Mouse (Mus musculus) embryonic stem cell, embryonic (primary cell): ENCODE results near the gene Yjefn3.

Experiments used
- CTCF ChIA-PET, 4 experiments: fragments of 300-600 bp in 2 of 4; fragments of 350-600 bp in 2 of 4; sonication (Branson Sonifier 250); formaldehyde crosslinking; loops; one replicate each; lab custom pipeline; 2022; ENCODE audit warnings: inconsistent platforms in 2 of 4; lab: Charles Lee
- POLR2A ChIA-PET, 4 experiments: fragments of 300-600 bp in 2 of 4; fragments of 350-600 bp in 2 of 4; sonication (Branson Sonifier 250); formaldehyde crosslinking; loops; one replicate each; lab custom pipeline; 2022; ENCODE audit warnings: antibody characterized with exemption in 4 of 4, inconsistent platforms in 1 of 4; lab: Charles Lee

The Yjefn3 gene

GRCm38 (mm10) chr8:69919876-69920662 lies 17.6 kb upstream of the Yjefn3 start:
- POLR2A ChIA-PET = interaction anchor here in 3 of 4 experiments (0.6 to 15.1 kb wide), 55 partner anchors 8 to 1649 kb away, joined by 3 to 423 read pairs (median 5); partner anchors contain the start of genes Gatad2a (in 3 of the 3), Zfp868 (in 2 of the 3), Mau2 (in 1 of the 3) and Ndufa13 (in 1 of the 3)
- CTCF ChIA-PET = interaction anchor here (0.6 to 7.0 kb wide), 18 partner anchors 12 to 1675 kb away, joined by 3 to 116 read pairs (median 6); partner anchors contain the start of genes Yjefn3 (in 1 of the 4) and Zfp868 (in 1 of the 4)

- CTCF ChIA-PET = interaction anchor here (0.5 to 7.0 kb wide), 47 partner anchors 8 to 1767 kb away, joined by 3 to 116 read pairs (median 4); partner anchors contain the start of genes Gatad2a (in 1 of the 4) and Yjefn3 (in 1 of the 4)
- POLR2A ChIA-PET = interaction anchor here (0.5 to 15.1 kb wide), 53 partner anchors 8 to 1609 kb away, joined by 3 to 423 read pairs (median 5); partner anchors contain the start of genes Gatad2a (in 3 of the 4), Homer3 (in 1 of the 4), Mau2 (in 1 of the 4) and Ndufa13 (in 1 of the 4)
Measured at GRCm38 (mm10) chr8:69919010-69919409, 16.5 kb upstream of the Yjefn3 start.

- ChIA-PET POLR2A (interaction anchor here (0.6 to 15.1 kb wide), 43 partner anchors 9 to 352 kb away, joined by 3 to 423 read pairs (median 5); partner anchors contain the start of genes Gatad2a (in 3 of the 4), Yjefn3 (in 2 of the 4), Mau2 (in 1 of the 4) and Ndufa13 (in 1 of the 4)), CTCF (interaction anchor here (0.5 to 7.0 kb wide), 43 partner anchors 8 to 1767 kb away, joined by 3 to 116 read pairs (median 5); partner anchors contain the start of genes Gatad2a (in 1 of the 4) and Yjefn3 (in 1 of the 4))
Measured at GRCm38 (mm10) chr8:69918506-69918905, 16.0 kb upstream of the Yjefn3 start.

GRCm38 (mm10) chr8:69915748-69916147 lies 13.2 kb upstream of the Yjefn3 start:
- CTCF ChIA-PET = interaction anchor here (0.6 to 1.6 kb wide), 8 partner anchors 22 to 97 kb away, joined by 3 to 13 read pairs (median 4); no protein-coding TSS in a partner anchor

DNA sequence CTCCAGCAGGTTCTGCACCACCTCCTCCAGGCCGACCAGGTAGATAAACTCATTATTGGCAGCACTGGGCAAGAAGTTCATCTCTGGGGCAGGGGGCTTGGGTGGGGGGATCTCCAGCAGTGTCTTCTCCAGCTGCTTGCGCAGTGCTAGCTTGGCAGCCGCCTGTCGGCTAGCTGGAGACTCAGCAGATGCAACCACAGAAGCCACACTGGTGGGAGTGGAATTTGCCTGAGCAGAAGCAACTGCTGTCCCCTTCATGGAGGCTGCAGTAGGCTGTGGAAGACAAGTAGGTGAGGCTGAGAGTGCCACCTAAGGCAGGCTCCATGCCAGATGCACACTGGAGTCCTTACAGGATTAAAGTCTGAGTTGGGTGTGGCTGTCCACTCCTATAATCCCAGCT lies 12.0 kb upstream of the Yjefn3 start:
- POLR2A ChIA-PET = interaction anchor here in 2 of 4 experiments (0.8 to 15.1 kb wide), 7 partner anchors 9 to 87 kb away, joined by 3 to 423 read pairs (median 113); partner anchors contain the start of genes Ndufa13 (in 2 of the 2), Yjefn3 (in 2 of the 2) and Tssk6 (in 1 of the 2)
- CTCF ChIA-PET = interaction anchor here in 3 of 4 experiments (0.7 to 1.6 kb wide), 6 partner anchors 13 to 446 kb away, joined by 3 to 6 read pairs (median 3); no protein-coding TSS in a partner anchor

More at GRCm38 (mm10) chr8:69915748-69916147, 13.2 kb upstream of the Yjefn3 start:
- POLR2A ChIA-PET = interaction anchor here in 2 of 4 experiments (0.8 to 15.1 kb wide), 12 partner anchors 10 to 166 kb away, joined by 3 to 423 read pairs (median 10); partner anchors contain the start of genes Ndufa13 (in 2 of the 2), Yjefn3 (in 2 of the 2), Tssk6 (in 1 of the 2) and Zfp963 (in 1 of the 2)

DNA sequence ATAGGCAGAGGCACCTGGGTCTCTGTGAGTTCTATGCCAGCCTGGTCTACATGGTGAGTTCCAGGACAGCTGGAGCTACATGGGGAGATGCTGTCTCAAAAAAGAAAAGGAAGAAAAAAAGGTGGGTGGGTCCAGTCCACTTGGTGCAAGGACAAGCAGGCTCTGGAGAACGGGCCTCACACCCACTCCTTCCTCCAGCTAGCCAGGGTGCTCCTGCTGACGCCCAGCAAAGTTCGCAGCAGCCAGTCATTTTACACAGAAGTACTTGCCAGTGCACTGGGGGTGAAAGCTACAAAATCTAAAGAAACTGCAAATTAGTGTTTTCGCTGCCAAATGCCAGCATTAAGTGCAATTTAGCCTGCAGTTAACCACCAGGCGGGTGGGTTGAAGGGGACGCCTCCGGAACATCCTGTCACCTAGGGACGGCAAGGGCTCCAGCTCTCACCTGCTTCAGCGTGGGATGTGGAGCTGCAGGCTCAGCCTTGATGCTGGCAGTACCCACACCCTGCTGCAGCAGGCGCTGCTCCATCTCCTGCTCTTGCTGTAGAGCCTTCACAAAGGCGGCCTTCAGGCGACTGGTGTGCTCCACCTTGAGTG lies 10.1 kb upstream of the Yjefn3 start:
- CTCF ChIA-PET = interaction anchor here in 1 of 4 experiments (0.7 kb wide), 1 partner anchor 107 kb away, joined by 3 read pairs; no protein-coding TSS in a partner anchor
- POLR2A ChIA-PET = interaction anchor here in 2 of 4 experiments (0.6 to 1.7 kb wide), 6 partner anchors 8 to 29 kb away, joined by 3 to 12 read pairs (median 3); partner anchors contain the start of genes Ndufa13 (in 1 of the 2), Tssk6 (in 1 of the 2) and Yjefn3 (in 1 of the 2)

DNA sequence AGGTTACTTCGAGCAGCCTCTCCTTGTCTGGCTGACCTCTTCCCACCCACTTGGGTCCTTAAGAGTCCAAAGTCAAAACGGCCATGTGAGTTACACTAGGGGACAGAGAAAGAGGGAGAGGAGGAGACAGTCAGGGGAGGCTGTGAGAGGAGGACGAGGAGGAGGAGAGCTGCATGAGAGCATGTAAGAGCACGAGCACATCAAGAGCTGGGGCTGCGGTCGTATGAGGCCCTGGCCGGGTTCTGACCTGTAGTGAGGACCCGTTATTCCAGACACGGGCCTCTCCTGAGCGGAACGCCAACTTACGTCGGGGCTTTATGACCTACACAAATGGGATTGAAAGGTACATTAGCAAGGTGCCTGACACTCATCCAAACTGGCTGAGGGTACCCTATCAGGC lies 9.4 kb upstream of the Yjefn3 start:
- ChIA-PET POLR2A (interaction anchor here in 2 of 4 experiments (0.7 to 1.7 kb wide), 4 partner anchors 9 to 25 kb away, joined by 3 to 12 read pairs (median 5); partner anchors contain the start of genes Ndufa13 (in 1 of the 2), Tssk6 (in 1 of the 2) and Yjefn3 (in 1 of the 2)), CTCF (interaction anchor here in 1 of 4 experiments (0.7 kb wide), 1 partner anchor 108 kb away, joined by 3 read pairs; no protein-coding TSS in a partner anchor)

- ChIA-PET POLR2A (interaction anchor here (0.5 to 9.4 kb wide), 10 partner anchors 13 to 502 kb away, joined by 3 to 141 read pairs (median 4); partner anchors contain the start of gene Cilp2 (in 1 of the 4)), CTCF (no interaction called here)
Measured at GRCm38 (mm10) chr8:69907106-69907505, 4.6 kb upstream of the Yjefn3 start.

DNA sequence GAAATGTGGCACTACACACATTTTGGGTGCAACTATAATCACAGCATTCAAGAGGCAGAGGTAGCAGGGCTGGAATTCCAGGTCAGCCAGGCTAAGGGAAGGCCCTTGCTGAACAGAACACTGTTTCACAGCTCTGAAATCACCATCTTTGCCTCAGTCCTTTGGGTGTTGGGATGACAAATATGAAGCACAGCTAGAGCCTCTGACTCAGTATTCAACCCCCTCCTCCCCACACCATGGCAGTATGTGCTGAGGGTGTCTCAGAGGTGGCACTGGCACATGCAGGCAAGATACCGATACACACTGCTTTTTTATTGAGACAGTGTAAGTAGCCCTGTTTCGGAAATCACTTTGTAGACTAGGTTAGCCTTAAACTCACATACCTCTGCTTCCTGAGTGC lies 3.7 kb upstream of the Yjefn3 start:
- ChIA-PET POLR2A (interaction anchor here in 3 of 4 experiments (0.6 to 9.4 kb wide), 20 partner anchors 10 to 502 kb away, joined by 3 to 141 read pairs (median 4); partner anchors contain the start of genes Cilp2 (in 1 of the 3), Tm6sf2 (in 1 of the 3) and Zfp868 (in 1 of the 3)), CTCF (interaction anchor here in 2 of 4 experiments (0.6 to 0.7 kb wide), 2 partner anchors 13 to 158 kb away, joined by 3 read pairs; no protein-coding TSS in a partner anchor)

GRCm38 (mm10) chr8:69904096-69904495 lies 1.6 kb upstream of the Yjefn3 start:
- POLR2A ChIA-PET = interaction anchor here in 2 of 4 experiments (0.7 to 9.4 kb wide), 27 partner anchors 8 to 602 kb away, joined by 3 to 141 read pairs (median 7); partner anchors contain the start of genes Cilp2 (in 1 of the 2) and Zfp868 (in 1 of the 2)
- CTCF ChIA-PET = interaction anchor here in 2 of 4 experiments (0.6 to 1.9 kb wide), 4 partner anchors 8 to 97 kb away, joined by 3 to 8 read pairs (median 5); no protein-coding TSS in a partner anchor

DNA sequence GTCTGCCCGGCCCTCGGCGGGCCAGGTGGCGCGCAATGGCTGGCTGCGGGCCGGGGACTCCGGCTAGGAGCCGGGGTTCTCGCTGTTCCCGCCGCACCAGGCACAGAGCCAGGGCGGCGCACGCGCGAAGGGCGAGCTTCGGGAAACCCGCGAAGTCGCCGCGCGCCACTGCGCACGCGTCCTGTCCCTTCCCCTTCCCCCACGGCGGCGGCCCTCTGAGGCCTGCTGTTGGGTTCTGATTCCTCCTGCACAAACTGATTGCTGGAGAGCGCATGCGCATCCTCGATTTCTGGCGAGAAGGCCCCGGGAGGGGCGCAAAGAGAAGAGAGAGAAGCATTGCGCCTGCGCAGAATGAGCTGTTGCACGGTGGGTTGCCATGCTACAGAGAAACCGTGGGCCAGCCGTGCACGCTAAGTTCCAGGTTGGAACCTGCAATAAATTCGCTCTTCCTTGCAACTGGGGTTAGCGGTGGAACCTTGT lies 591 bp upstream of the Yjefn3 start:
- ChIA-PET CTCF (interaction anchor here in 3 of 4 experiments (0.6 to 1.9 kb wide), 12 partner anchors 9 to 719 kb away, joined by 3 to 10 read pairs (median 4); partner anchors contain the start of genes Homer3 (in 1 of the 3) and Zfp868 (in 1 of the 3)), POLR2A (interaction anchor here (0.5 to 9.4 kb wide), 80 partner anchors 9 to 636 kb away, joined by 3 to 141 read pairs (median 4); partner anchors contain the start of genes Cilp2 (in 2 of the 4), Gatad2a (in 2 of the 4), Slc25a42 (in 2 of the 4) and Tm6sf2 (in 2 of the 4))

DNA sequence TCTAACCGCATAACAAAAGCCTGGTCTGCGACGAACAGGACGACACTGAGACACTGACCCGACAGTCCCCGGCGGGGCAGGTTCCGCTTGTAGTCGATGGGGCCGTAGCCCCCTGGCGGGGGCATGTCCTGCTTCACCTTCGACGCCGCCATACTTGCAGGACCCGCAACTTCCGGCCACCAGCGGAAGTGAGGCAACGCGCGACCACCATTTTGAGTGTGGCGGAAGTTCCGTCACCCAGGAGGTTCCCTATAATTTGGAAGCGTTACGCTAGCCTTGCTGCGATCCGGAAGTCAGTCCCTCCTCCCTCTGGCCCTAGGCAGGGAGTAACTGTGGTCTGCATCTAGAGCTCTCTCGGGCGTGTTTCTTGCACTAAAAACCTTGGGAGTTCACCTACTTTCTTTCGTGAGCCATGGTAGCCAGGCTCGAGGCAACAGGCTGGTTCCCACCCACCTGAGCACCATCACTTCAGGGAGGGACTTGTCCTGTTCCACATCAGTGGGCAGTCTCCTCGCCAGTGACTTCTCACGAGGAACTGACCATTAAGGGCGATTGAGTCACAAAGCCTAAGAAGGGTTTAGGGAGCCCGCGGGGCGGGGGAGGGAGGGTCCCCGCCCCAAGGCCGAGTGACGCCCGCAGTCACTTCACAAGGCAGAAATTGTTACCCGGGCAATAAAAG lies 889 bp downstream of the Yjefn3 start:
- ChIA-PET POLR2A (interaction anchor here in 3 of 4 experiments (0.8 to 9.4 kb wide), 34 partner anchors 8 to 610 kb away, joined by 3 to 141 read pairs (median 6); partner anchors contain the start of genes Gatad2a (in 3 of the 3), Cilp2 (in 1 of the 3), Gm20422 (in 1 of the 3) and Lpar2 (in 1 of the 3)), CTCF (interaction anchor here in 1 of 4 experiments (0.7 to 1.8 kb wide), 2 partner anchors 11 to 38 kb away, joined by 3 to 8 read pairs; no protein-coding TSS in a partner anchor)

GRCm38 (mm10) chr8:69900895-69901451 lies 1.5 kb downstream of the Yjefn3 start:
- ChIA-PET POLR2A (interaction anchor here in 3 of 4 experiments (1.0 to 9.4 kb wide), 17 partner anchors 9 to 133 kb away, joined by 3 to 141 read pairs (median 10); partner anchors contain the start of genes Gatad2a (in 2 of the 3), Cilp2 (in 1 of the 3), Gm20422 (in 1 of the 3) and Lpar2 (in 1 of the 3)), CTCF (interaction anchor here in 1 of 4 experiments (0.7 kb wide), 1 partner anchor 39 kb away, joined by 3 read pairs; no protein-coding TSS in a partner anchor)

DNA sequence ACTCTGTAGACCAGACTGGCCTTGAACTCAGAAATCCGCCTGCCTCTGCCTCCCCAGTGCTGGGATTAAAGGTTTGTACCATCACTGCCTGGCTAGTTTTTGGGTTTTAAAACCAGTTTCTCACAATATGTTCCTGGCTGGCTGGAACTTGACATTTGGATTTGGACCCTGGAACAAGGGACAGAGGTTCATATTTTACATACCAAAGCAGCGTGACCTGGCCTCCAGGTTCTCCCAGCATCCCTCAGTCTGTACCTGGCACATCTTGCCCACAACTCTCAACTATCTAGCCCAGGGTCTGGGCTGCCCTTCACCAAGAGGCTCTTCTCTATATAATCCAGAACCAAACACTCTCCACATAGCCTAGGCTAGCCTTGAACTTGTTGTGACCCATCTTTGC lies 2.6 kb downstream of the Yjefn3 start:
- POLR2A ChIA-PET = no interaction called here
- CTCF ChIA-PET = no interaction called here

- POLR2A ChIA-PET = interaction anchor here in 2 of 4 experiments (0.7 to 3.8 kb wide), 14 partner anchors 10 to 314 kb away, joined by 3 to 32 read pairs (median 4); partner anchors contain the start of genes Cilp2 (in 2 of the 2), Slc25a42 (in 1 of the 2) and Zfp868 (in 1 of the 2)
- CTCF ChIA-PET = interaction anchor here in 2 of 4 experiments (1.1 to 1.2 kb wide), 2 partner anchors 37 to 39 kb away, joined by 3 read pairs; no protein-coding TSS in a partner anchor
Measured at GRCm38 (mm10) chr8:69897857-69898256, 4.7 kb downstream of the Yjefn3 start.
